Mouse (Mus musculus) forebrain, postnatal 0 days (tissue): ENCODE data around the gene Adam19. TPM values are rescaled to one million over a fixed set of nuclear protein-coding genes. Genes with fewer than 3 reads are reported as not detected.

ENCODE experiments used
- ATAC-seq: fragments of 200-750 bp; cut with Nextera tagmentation; 2 replicates; pipeline ENCODE4 v1.8.0; 2017; ENCODE audit warnings: mild to moderate bottlenecking, moderate library complexity
- DNase-seq: peaks from one replicate; pipeline ENCODE4 v3.0.0-alpha.2; 2015
- H3K27ac ChIP-seq: fragments of 300-500 bp; sonication (generic); 2 replicates; pipeline ENCODE4 v1.5.1; 2014; ENCODE audit warnings: low read depth, mild to moderate bottlenecking, antibody characterized with exemption, low read length, moderate library complexity, mixed read lengths
- H3K27me3 ChIP-seq: fragments of 300-500 bp; sonication (generic); 2 replicates; pipeline ENCODE4 v1.6.1; 2014; ENCODE audit warnings: mild to moderate bottlenecking, low read length, mixed read lengths; ENCODE audit not compliant: insufficient read depth
- H3K36me3 ChIP-seq: fragments of 300-500 bp; sonication (generic); 2 replicates; pipeline ENCODE4 v1.6.1; 2014; ENCODE audit warnings: mild to moderate bottlenecking, moderate library complexity; ENCODE audit not compliant: insufficient read depth
- H3K4me1 ChIP-seq: fragments of 300-500 bp; sonication (generic); 2 replicates; pipeline ENCODE4 v1.6.1; 2014; ENCODE audit warnings: antibody characterized with exemption; ENCODE audit not compliant: insufficient read depth
- H3K4me2 ChIP-seq: fragments of 300-500 bp; sonication (generic); 2 replicates; pipeline ENCODE4 v1.6.1; 2014; ENCODE audit warnings: low read depth, mild to moderate bottlenecking, moderate library complexity
- H3K4me3 ChIP-seq: fragments of 300-500 bp; sonication (generic); 2 replicates; pipeline ENCODE4 v1.5.1; 2014; ENCODE audit warnings: low read depth, low read length, mixed read lengths
- H3K9ac ChIP-seq: fragments of 300-500 bp; sonication (generic); 2 replicates; pipeline ENCODE4 v1.6.1; 2014; ENCODE audit warnings: mild to moderate bottlenecking
- H3K9me3 ChIP-seq: fragments of 300-500 bp; sonication (generic); 2 replicates; pipeline ENCODE4 v1.6.1; 2016; ENCODE audit warnings: low read length
- CTCF ChIP-seq: sonication (generic); IDR thresholded peaks from 2 replicates; pipeline ENCODE4 v1.5.1; 2016; ENCODE audit warnings: antibody characterized with exemption, control low read depth, low read depth
- WGBS: fragments of 180-500 bp; shearing (Covaris S2); extraction: QIAGEN DNeasy Blood & Tissue Kit; methylation state at CpG from one replicate; pipeline ENCODE4 v1.1.7; 2014; 5-methylcytosine and 5-hydroxymethylcytosine counted together
- polyA plus RNA-seq: library from polyadenylated mRNA; unstranded; fragments of >200 nt; fragmentation: Nextera tagmentation; extraction: Ambion mirVana; gene quantifications from 2 replicates; pipeline ENCODE4 v1.2.1, GENCODE M21; 2015
- total RNA-seq: library from RNA; depleted of rRNA; stranded (reverse); fragments of >200 nt; gene quantifications from 2 replicates; pipeline ENCODE4 v1.2.3, GENCODE M21; 2014

The Adam19 gene
- total and polyA plus RNA-seq, 2 experiments from 2014 or later, result 5.0 to 19.8 TPM

DNA sequence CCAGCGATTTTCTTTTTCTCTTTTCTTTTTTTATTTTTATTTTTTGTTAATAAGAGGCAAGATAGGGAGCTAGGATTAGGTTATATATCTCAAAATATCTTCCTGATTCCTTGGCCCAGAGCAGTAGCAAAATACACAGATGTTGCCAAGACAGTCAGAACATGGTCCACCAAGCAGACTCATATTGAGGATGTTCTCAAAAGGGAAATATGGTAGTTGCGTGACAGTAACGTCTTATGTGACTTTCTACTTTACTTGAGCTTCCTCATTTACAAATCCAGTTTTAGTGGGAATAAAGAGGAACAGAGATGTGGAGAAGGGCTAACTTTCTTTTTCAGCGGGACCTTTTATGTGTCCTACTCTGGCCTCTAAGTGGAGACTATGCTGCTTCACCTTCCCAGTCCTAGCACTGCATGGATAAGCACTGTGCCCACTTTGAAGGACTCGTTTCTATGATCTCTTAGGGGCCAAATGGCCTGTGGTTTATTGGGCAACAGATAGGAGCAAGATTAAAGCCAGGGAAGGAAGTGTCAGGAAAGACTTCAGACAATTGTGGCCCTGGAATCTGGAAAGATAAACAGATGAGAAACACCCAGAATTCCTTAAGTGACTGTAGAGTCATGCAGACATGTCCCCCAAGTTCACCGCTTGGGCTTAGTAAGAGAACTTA, 6.1 kb downstream of the Adam19 start:
- H3K27me3 ChIP-seq, result no peaks in the 10 kb centered on the region
- DNase-seq, result no peak
- H3K4me2 ChIP-seq, result no peak overlapping the region
- H3K9me3 ChIP-seq, result no peaks in the 10 kb centered on the region
- H3K27ac ChIP-seq, result no peak overlapping the region
- ATAC-seq, result no peak
- no peak for TF ChIP-seq CTCF
- peaks cover 9% of the 10 kb centered on the region; the same call in 1 of the 2 replicates for H3K4me1 ChIP-seq
- WGBS, result 85% methylated on average over 6 of the region's 6 CpGs
- H3K9ac ChIP-seq, result no peak overlapping the region
- H3K36me3 ChIP-seq, result peaks cover 19% of the 10 kb centered on the region; the same call in 1 of the 2 replicates
- no peak overlapping the region for H3K4me3 ChIP-seq

DNA sequence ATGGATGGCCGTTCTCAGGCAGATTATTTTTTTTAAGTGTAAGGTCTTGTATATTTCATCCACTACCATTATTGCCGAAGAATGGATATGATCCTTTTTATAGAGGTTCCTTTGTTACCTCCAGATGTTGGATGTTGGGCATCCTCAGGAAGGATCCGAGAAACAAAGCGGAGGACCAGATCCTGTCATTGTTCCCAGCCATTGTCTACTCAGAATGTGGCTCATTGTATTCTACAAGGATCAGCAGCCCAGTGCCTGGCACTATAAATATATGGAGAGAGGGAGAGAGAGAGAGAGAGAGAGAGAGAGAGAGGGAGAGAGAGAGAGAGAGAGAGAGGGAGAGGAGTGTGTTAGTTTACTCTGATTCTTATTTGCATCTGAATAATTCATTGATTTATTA, 6.8 kb downstream of the Adam19 start:
- Histone ChIP-seq H3K27ac (no peak overlapping the region), H3K4me3 (no peak overlapping the region), H3K9me3 (no peaks in the 10 kb centered on the region), H3K9ac (no peak overlapping the region), H3K36me3 (peaks cover 19% of the 10 kb centered on the region; the same call in 1 of the 2 replicates), H3K4me2 (no peak overlapping the region), H3K27me3 (no peaks in the 10 kb centered on the region), H3K4me1 (peaks cover 9% of the 10 kb centered on the region; the same call in 1 of the 2 replicates)
- DNase-seq (no peak), ATAC-seq (no peak)
- no peak for TF ChIP-seq CTCF
- 57% methylated on average over 4 of the region's 4 CpGs for WGBS

DNA sequence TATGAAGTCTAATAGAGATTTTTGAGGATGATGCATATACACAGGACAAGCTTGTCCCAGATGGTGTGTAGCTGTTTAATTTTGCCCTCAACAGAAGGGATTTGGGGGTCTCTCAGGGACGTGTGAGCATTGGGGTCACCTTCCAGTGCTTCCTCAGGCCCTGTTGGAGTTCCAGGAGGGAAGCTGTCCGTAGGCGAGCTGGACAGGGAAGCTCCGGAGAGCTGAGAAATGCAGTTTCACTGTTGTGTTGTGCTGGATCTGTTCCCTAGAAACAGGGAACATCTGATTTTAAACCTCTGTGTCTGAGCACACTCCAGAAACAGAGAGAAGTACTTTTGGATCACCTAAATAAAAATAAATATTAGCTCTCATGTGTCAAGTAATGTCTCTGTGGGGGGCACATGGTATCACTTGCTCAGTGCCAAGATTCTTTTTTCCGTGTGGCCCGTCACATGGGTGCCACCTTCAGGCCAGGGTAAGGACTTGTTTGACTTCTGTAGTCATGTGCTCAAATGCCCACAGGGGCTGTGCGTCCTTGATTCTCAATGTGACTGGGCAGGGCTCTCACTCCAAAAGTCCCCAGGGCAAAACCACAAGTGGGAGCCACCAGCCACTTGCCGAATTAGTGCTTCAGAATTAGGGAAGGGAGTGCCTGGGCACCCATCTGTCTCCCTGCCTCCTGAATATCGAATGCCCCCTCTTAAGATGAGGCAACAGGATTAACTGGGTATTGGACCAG, 7.4 kb downstream of the Adam19 start:
- ATAC-seq (no peak), DNase-seq (no peak)
- Histone ChIP-seq H3K9me3 (no peaks in the 10 kb centered on the region), H3K9ac (no peak overlapping the region), H3K4me1 (peaks cover 4% of the 10 kb centered on the region; the same call in 1 of the 2 replicates), H3K27ac (no peak overlapping the region), H3K4me2 (no peak overlapping the region), H3K36me3 (peaks cover 19% of the 10 kb centered on the region; the same call in 1 of the 2 replicates), H3K27me3 (no peaks in the 10 kb centered on the region), H3K4me3 (no peak overlapping the region)
- 0 out of 2 replicates have a peak, but pooled peaks have one; percentile 8 for TF ChIP-seq CTCF
- 66% methylated on average over 9 of the region's 9 CpGs for WGBS

- Histone ChIP-seq H3K27me3 (no peaks in the 10 kb centered on the region), H3K36me3 (peaks cover 19% of the 10 kb centered on the region; the same call in 1 of the 2 replicates), H3K9ac (no peak overlapping the region), H3K4me2 (no peak overlapping the region), H3K27ac (peak overlapping the region; percentile 4; the same call in 1 of the 2 replicates), H3K4me3 (no peak overlapping the region), H3K4me1 (peaks cover 3% of the 10 kb centered on the region; the same call in 1 of the 2 replicates), H3K9me3 (no peaks in the 10 kb centered on the region)
- TF ChIP-seq CTCF, result no peak
- no peak for DNase-seq
- ATAC-seq, result no peak
- WGBS, result 61% methylated on average over 8 of the region's 8 CpGs
Observed at GRCm38 (mm10) chr11:46064767-46065166, 9.0 kb downstream of the Adam19 start.

DNA sequence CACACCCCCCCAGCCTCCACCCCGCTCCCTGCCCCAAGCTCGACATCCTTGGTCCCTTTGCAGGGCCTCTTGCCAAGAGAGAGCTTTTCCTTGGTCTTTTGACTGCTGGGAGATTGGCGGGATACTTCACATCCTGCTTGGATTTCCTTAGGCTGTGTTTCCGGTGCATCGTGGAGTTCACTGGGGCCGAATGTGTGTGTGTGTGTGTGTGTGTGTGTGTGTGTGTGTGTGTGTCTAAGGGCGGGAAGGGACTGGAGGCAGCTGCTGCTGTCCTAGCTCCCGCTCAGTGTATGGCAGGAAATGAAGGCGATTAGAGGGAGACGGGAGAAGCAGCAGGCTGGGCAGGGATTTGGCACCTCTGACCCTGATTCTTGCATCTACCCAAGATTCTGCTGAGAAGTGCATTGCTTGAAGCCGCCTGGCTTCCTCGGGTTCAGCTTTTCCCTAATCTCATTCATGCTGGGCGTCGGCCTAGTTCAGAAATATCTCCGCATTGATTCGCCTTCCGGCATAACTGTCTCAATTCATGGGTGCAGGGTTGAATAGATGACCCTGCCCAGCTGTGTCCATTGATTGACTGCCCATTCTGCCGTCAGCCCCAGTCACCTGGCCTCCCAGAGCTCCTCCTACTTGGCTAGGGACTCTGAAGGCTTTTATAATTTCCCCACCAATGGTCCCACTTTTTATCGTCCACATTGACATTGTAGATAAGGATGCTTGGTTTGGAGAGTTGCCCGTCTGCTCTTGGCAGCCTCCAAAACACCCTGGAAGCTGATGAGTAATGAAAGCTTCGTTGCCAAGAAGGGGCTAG, 9.6 kb downstream of the Adam19 start:
- peak; percentile 48 for DNase-seq
- TF ChIP-seq CTCF, result no peak
- H3K9ac ChIP-seq, result no peak overlapping the region
- H3K4me1 ChIP-seq, result peaks cover 3% of the 10 kb centered on the region; the same call in 1 of the 2 replicates
- no peak overlapping the region for H3K4me2 ChIP-seq
- H3K9me3 ChIP-seq, result no peaks in the 10 kb centered on the region
- ATAC-seq, result peak; percentile 77
- H3K27ac ChIP-seq, result no peak overlapping the region; the same call in 1 of the 2 replicates
- H3K36me3 ChIP-seq, result peaks cover 19% of the 10 kb centered on the region; the same call in 1 of the 2 replicates
- no peaks in the 10 kb centered on the region for H3K27me3 ChIP-seq
- 27% methylated on average over 21 of the region's 21 CpGs for WGBS
- H3K4me3 ChIP-seq, result no peak overlapping the region

DNA sequence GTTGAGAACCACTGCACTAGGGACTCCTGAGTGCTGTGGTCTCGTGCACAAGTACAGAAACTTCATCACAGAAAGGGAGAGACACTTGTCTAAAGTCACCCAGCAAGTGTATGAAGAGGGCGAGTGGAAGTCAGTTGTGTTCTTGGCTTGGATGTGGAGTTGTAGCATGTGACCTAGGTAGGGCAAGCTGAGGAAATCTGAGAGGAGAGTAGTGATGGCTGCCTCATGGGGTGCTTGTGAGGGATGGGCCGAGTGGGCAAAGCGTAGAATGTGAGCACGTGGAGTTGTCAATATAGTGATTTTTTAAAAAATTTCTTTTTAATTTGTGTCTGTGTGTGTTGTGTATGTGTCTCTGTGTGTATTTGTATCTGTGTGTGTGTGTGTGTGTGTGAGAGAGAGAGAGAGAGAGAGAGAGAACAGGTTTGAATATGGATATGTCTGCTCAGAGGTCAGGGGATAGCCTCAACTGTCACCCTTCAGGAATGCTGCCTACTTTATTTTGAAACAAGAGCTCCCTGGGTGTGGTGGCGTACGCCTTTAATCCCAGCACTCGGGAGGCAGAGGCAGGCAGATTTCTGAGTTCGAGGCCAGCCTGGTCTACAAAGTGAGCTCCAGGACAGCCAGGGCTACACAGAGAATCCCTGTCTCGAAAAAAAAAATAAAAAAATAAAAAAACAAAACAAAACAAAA, 11.7 kb downstream of the Adam19 start:
- no peak overlapping the region for H3K4me2 ChIP-seq
- DNase-seq, result no peak
- 0 out of 2 replicates have a peak, but pooled peaks cover 15% of the 10 kb centered on the region for H3K36me3 ChIP-seq
- no peak for TF ChIP-seq CTCF
- no peaks in the 10 kb centered on the region for H3K9me3 ChIP-seq
- H3K4me3 ChIP-seq, result no peak overlapping the region
- no peak overlapping the region for H3K27ac ChIP-seq
- no peak for ATAC-seq
- H3K27me3 ChIP-seq, result no peaks in the 10 kb centered on the region
- peaks cover 3% of the 10 kb centered on the region; the same call in 1 of the 2 replicates for H3K4me1 ChIP-seq
- WGBS, result 90% methylated on average over 10 of the region's 10 CpGs
- no peak overlapping the region for H3K9ac ChIP-seq
